Mouse (Mus musculus): ENCODE data around the gene Bbip1. TPM values are rescaled to one million over a fixed set of nuclear protein-coding genes. Genes with fewer than 3 reads are reported as not detected.

Bbip1 gene
- polyA plus RNA-seq (2017; shearing (Covaris generic)) = 10 to 100 TPM; 87.2 to 88.9 TPM

GRCm38 (mm10) chr19:53943802-53944785 is at the start of gene Bbip1, which contains the start of gene Shoc2:
Gene Bbip1, minus strand, starts transcription at chr19:53944627.
Gene Shoc2, plus strand, starts transcription at chr19:53944306.

GRCm38 (mm10) chr19:53892061-53892460 is 52.4 kb downstream of the Bbip1 start, which contains the start of gene Pdcd4:
Gene Pdcd4, plus strand, starts transcription at chr19:53892231.

Other genes with a start within 250 kb of the Bbip1 start
- 100 to 1,000 TPM; 137 to 143 TPM for gene Pdcd4, start 52.4 kb downstream of the Bbip1 start, polyA plus RNA-seq (2017; shearing (Covaris generic))
- gene Shoc2, start 321 bp downstream of the Bbip1 start, polyA plus RNA-seq (2017; shearing (Covaris generic)) = 10 to 100 TPM; 52.1 to 67.4 TPM
- not detected for gene Adra2a, start 99.5 kb upstream of the Bbip1 start, polyA plus RNA-seq (2017; shearing (Covaris generic))